Mouse (Mus musculus) CH12.LX (cell line): Measurements from ENCODE around the gene Zdhhc21. TPM values are rescaled to one million over a fixed set of nuclear protein-coding genes. Genes with fewer than 3 reads are reported as not detected.

Source experiments
- DNase-seq: peaks from one replicate; pipeline ENCODE4 v3.0.0-alpha.2; 2013; ENCODE audit errors: extremely low read depth
- H3K27ac ChIP-seq: 2 replicates; pipeline ENCODE4 v1.5.1; 2012; ENCODE audit warnings: low read depth, mild to moderate bottlenecking, control low read depth, moderate library complexity; ENCODE audit not compliant: insufficient read depth
- H3K27me3 ChIP-seq: replicated peaks from 2 replicates; pipeline ENCODE3; 2012; ENCODE audit warnings: inconsistent platforms
- H3K36me3 ChIP-seq, 2 experiments: replicated peaks in 1 of 2; 2 replicates each; pipeline versions ENCODE3 to v1.6.1; 2012; ENCODE audit warnings: inconsistent platforms in 1 of 2, low read length in 1 of 2, mild to moderate bottlenecking in 1 of 2, mixed read lengths in 1 of 2, moderate library complexity in 1 of 2; ENCODE audit not compliant: control insufficient read depth in 1 of 2, insufficient read depth in 1 of 2
- H3K4me1 ChIP-seq, 2 experiments: 2 replicates each; pipeline ENCODE4 v1.6.1; 2012; ENCODE audit warnings: inconsistent platforms in 1 of 2, moderate library complexity in 1 of 2; ENCODE audit not compliant: insufficient read depth in 2 of 2, control insufficient read depth in 1 of 2
- H3K4me2 ChIP-seq: 2 replicates; pipeline ENCODE4 v1.6.1; 2012; ENCODE audit warnings: low read depth, mild to moderate bottlenecking, control low read depth; ENCODE audit not compliant: poor library complexity, insufficient read depth, severe bottlenecking
- H3K4me3 ChIP-seq, 3 experiments: fragments of 150-350 bp in 1 of 3; sonication (generic) in 1 of 3; replicated peaks in 1 of 3; 2 replicates each; pipeline versions ENCODE3 to v1.5.1; 2011 to 2012; ENCODE audit warnings: low read depth in 2 of 3, low read length in 2 of 3, mild to moderate bottlenecking in 2 of 3, moderate library complexity in 2 of 3, control low read depth in 1 of 3, improper control_type of control experiment in 1 of 3, inconsistent platforms in 1 of 3, mixed read lengths in 1 of 3; ENCODE audit not compliant: poor library complexity in 1 of 3
- H3K79me2 ChIP-seq: replicated peaks from 2 replicates; pipeline ENCODE4 v1.6.1; 2012; ENCODE audit warnings: mild to moderate bottlenecking, moderate library complexity; ENCODE audit not compliant: control insufficient read depth, poor library complexity, insufficient read depth, severe bottlenecking; ENCODE audit errors: extremely low read depth
- H3K9ac ChIP-seq: 2 replicates; pipeline ENCODE4 v1.6.1; 2012; ENCODE audit warnings: low read depth, mild to moderate bottlenecking, control low read depth, moderate library complexity; ENCODE audit not compliant: insufficient read depth
- H3K9me3 ChIP-seq: replicated peaks from 2 replicates; pipeline ENCODE3; 2012; ENCODE audit warnings: low read length, inconsistent platforms, mixed read lengths
- CHD1 ChIP-seq: IDR thresholded peaks from 2 replicates; pipeline ENCODE4 v1.6.1; 2012; ENCODE audit warnings: low read depth, low read length, improper control_type of control experiment, inconsistent platforms
- CHD2 ChIP-seq: IDR thresholded peaks from 2 replicates; pipeline ENCODE4 v1.6.1; 2011; ENCODE audit warnings: low read length, improper control_type of control experiment
- GABPA ChIP-seq: IDR thresholded peaks from 2 replicates; pipeline ENCODE4 v1.6.1; 2012; ENCODE audit warnings: low read depth, low read length, improper control_type of control experiment, inconsistent platforms; ENCODE audit not compliant: insufficient replicate concordance
- JUND ChIP-seq: conservative IDR thresholded peaks from 2 replicates; pipeline ENCODE4 v1.6.1; 2011; ENCODE audit warnings: low read depth, low read length, improper control_type of control experiment
- MAX ChIP-seq: IDR thresholded peaks from 2 replicates; pipeline ENCODE4 v1.6.1; 2011; ENCODE audit warnings: low read length, improper control_type of control experiment
- MAZ ChIP-seq: IDR thresholded peaks from 2 replicates; pipeline ENCODE4 v1.6.1; 2012; ENCODE audit warnings: low read depth, mild to moderate bottlenecking, inconsistent platforms, low read length, improper control_type of control experiment, moderate library complexity
- MEF2A ChIP-seq: IDR thresholded peaks from 2 replicates; pipeline ENCODE4 v1.6.1; 2014; ENCODE audit warnings: low read depth, mild to moderate bottlenecking, inconsistent platforms, low read length, improper control_type of control experiment, borderline replicate concordance
- MYC ChIP-seq: IDR thresholded peaks from 2 replicates; pipeline ENCODE4 v1.6.1; 2011; ENCODE audit warnings: low read depth, mild to moderate bottlenecking, improper control_type of control experiment, low read length
- NRF1 ChIP-seq: IDR thresholded peaks from 2 replicates; pipeline ENCODE4 v1.6.1; 2014; ENCODE audit warnings: low read depth, mild to moderate bottlenecking, inconsistent platforms, low read length, improper control_type of control experiment, moderate library complexity
- SMC3 ChIP-seq: IDR thresholded peaks from 2 replicates; pipeline ENCODE4 v1.6.1; 2011; ENCODE audit warnings: low read depth, low read length, improper control_type of control experiment
- USF2 ChIP-seq: conservative IDR thresholded peaks from 2 replicates; pipeline ENCODE4 v1.6.1; 2011; ENCODE audit warnings: low read depth, low read length, improper control_type of control experiment
- ZNF384 ChIP-seq: IDR thresholded peaks from 2 replicates; pipeline ENCODE4 v1.6.1; 2012; ENCODE audit warnings: low read depth, low read length, improper control_type of control experiment, inconsistent platforms
- dilution Hi-C: fragments of 300-500 bp; cut with MboI; formaldehyde crosslinking; loops from 2 replicates; pipeline ENCODE4 v1.14.3; 2020; ENCODE audit warnings: low sequenced_read_pairs; ENCODE audit not compliant: extremely low pct_unique_long_range_greater_than_20kb, extremely low pct_ligation_motif_present
- in situ Hi-C: fragments of 300-500 bp; cut with MboI; formaldehyde crosslinking; loops from 3 replicates; pipeline ENCODE4 v1.14.3; 2019; ENCODE audit warnings: low sequenced_read_pairs, low pct_ligation_motif_present, low pct_unique_long_range_greater_than_20kb, mixed read lengths
- polyA plus RNA-seq: library from polyadenylated mRNA; unstranded; fragments of >175 nt; gene quantifications from 2 replicates; pipeline ENCODE4 v1.2.1, GENCODE M21; 2012; ENCODE audit warnings: low read depth; ENCODE audit not compliant: insufficient read length
- total RNA-seq, 2 experiments: library from RNA; depleted of rRNA; stranded (reverse); fragments of 300-350 nt in 1 of 2; fragments of >200 nt in 1 of 2; gene quantifications; 2 replicates each; pipeline ENCODE4 v1.2.3; 2012 to 2014

The Zdhhc21 gene
- total and polyA plus RNA-seq, 3 experiments, result 8.3 to 16.1 (median 14.0) TPM

DNA sequence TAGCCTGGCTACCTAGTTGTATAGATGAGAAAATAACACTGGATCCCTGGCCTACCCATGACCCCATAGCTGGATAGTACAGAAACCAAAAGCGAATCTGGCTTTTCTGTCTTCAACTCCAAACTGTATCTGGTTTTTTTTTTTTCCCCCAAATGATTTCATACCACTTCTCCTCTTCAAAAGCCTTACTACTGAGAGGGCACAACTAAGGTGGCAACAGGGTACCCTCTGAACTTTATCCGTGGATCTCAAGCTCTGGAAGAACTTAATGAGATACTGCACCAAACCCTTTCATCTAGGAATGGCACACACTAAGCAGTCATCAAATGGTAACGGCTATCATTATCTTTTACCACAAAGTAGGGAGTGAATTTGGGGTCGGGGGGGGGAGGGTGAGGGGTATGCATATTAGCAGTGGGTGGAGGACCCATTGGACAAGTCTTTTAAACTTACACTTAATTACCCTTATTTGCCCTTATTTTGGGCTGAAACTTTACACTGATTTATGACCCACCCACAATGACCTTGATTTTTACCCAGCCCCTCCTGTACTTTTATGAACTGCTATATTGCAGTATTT, 1.2 kb downstream of the Zdhhc21 start:
- Histone ChIP-seq H3K4me1 (peaks cover 4 to 31% of the 10 kb centered on the region in 2 experiments; a peak in 3 of 4 replicates), H3K9ac (peak overlapping the region; percentile 90)

DNA sequence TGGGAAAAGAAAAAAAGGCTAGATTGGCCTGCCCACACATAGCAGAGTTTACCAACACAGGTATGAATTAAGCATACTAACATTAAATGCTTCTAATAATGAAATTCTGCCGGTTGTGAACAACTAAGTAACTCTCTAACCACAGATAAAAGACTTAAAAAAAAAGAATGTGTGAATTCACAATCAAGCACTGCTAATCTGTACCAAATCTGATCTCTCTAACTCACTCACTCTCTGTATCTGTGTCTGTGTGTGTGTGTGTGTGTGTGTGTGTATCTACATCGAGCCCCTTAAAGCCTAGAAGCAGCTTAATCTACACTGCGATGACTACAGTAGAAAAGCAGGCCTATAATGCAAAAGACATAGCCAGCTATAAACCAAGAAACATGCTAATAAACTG, 2.8 kb downstream of the Zdhhc21 start:
- no peaks in the 10 kb centered on the region for H3K27me3 ChIP-seq
- no peaks in the 10 kb centered on the region for H3K9me3 ChIP-seq
- no peak overlapping the region for H3K9ac ChIP-seq
- no peak overlapping the region for H3K27ac ChIP-seq
- dilution Hi-C loops (no loop called here), in situ Hi-C loops (no loop called here)
- no peak for TF ChIP-seq MYC
- TF ChIP-seq USF2, result no peak
- no peak for TF ChIP-seq MEF2A
- no peak for TF ChIP-seq NRF1
- no peak for TF ChIP-seq JUND
- no peak for TF ChIP-seq MAX
- TF ChIP-seq GABPA, result no peak
- peaks cover 5 to 13% of the 10 kb centered on the region in 2 experiments for H3K36me3 ChIP-seq
- no peak for DNase-seq
- no peak overlapping the region for H3K4me3 ChIP-seq
- no peak overlapping the region for H3K4me2 ChIP-seq
- H3K4me1 ChIP-seq, result peaks cover 4 to 35% of the 10 kb centered on the region in 2 experiments; a peak in 3 of 4 replicates
- peaks cover 24% of the 10 kb centered on the region for H3K79me2 ChIP-seq

More for the DNA sequence above, 1.2 kb downstream of the Zdhhc21 start:
- Histone ChIP-seq H3K27ac (no peak overlapping the region), H3K36me3 (peaks cover 0 to 4% of the 10 kb centered on the region in 2 experiments), H3K27me3 (no peaks in the 10 kb centered on the region), H3K4me2 (peak overlapping the region; percentile 98), H3K4me3 (peak overlapping the region; percentile 67 to 84 (median 78)), H3K9me3 (no peaks in the 10 kb centered on the region), H3K79me2 (peaks cover 24% of the 10 kb centered on the region)
- no peak for TF ChIP-seq MAZ
- TF ChIP-seq ZNF384, result 0 out of 2 replicates have a peak, but pooled peaks have one; percentile 0
- in situ Hi-C loops, result no loop called here
- no peak for DNase-seq
- dilution Hi-C loops, result no loop called here

DNA sequence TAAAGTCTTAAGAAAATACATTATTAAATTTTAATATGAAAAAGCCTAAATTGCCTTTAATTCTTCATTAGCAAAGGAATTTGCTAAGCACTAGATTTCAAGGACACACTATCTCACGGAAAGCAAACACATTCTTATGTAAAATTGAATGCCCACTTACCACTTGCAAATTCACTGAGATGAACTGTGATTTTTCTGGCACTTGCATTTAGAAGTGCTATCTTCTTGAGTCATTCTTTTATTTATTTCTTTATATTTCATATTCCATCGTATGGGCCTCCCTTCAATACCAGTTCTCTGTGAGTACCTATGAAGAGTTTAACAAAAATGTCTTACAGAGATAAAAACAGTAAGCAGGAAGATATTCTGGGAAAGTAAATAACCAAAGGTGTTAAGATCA, 5.9 kb downstream of the Zdhhc21 start:
- Histone ChIP-seq H3K4me2 (no peak overlapping the region), H3K9me3 (no peaks in the 10 kb centered on the region), H3K27me3 (no peaks in the 10 kb centered on the region), H3K9ac (no peak overlapping the region), H3K4me3 (no peak overlapping the region), H3K79me2 (peaks cover 21% of the 10 kb centered on the region), H3K36me3 (peaks cover 5 to 29% of the 10 kb centered on the region in 2 experiments), H3K4me1 (peaks cover 4 to 45% of the 10 kb centered on the region in 2 experiments; a peak in 3 of 4 replicates), H3K27ac (no peak overlapping the region)
- dilution Hi-C loops (no loop called here), in situ Hi-C loops (no loop called here)
- DNase-seq, result no peak
- TF ChIP-seq CHD1, result no peak
- TF ChIP-seq SMC3, result no peak
- no peak for TF ChIP-seq MEF2A
- TF ChIP-seq CHD2, result no peak
